Mouse (Mus musculus) brown adipose tissue, adult 24 weeks (tissue): ENCODE measurements at regions not wholly inside any gene's neighbourhood (a gene's known extent, or its start where the extent isn't known, plus 50 kb on each side); places are given as distances from the start of the nearest gene placed in this dataset.

Source experiments
- H3K27ac ChIP-seq: fragments of 200-500 bp; replicated peaks from 2 replicates; pipeline ENCODE4 v1.5.1; 2012; ENCODE audit warnings: low read depth, mild to moderate bottlenecking, low read length
- H3K4me1 ChIP-seq: fragments of 200-500 bp; 2 replicates; pipeline ENCODE4 v1.6.1; 2012; ENCODE audit warnings: low read length, mixed read lengths; ENCODE audit not compliant: control insufficient read depth, insufficient read depth, insufficient read length
- H3K4me3 ChIP-seq: fragments of 200-500 bp; 2 replicates; pipeline ENCODE4 v1.5.1; 2012; ENCODE audit warnings: low read depth, mild to moderate bottlenecking, low read length, moderate library complexity; ENCODE audit not compliant: insufficient read depth

DNA sequence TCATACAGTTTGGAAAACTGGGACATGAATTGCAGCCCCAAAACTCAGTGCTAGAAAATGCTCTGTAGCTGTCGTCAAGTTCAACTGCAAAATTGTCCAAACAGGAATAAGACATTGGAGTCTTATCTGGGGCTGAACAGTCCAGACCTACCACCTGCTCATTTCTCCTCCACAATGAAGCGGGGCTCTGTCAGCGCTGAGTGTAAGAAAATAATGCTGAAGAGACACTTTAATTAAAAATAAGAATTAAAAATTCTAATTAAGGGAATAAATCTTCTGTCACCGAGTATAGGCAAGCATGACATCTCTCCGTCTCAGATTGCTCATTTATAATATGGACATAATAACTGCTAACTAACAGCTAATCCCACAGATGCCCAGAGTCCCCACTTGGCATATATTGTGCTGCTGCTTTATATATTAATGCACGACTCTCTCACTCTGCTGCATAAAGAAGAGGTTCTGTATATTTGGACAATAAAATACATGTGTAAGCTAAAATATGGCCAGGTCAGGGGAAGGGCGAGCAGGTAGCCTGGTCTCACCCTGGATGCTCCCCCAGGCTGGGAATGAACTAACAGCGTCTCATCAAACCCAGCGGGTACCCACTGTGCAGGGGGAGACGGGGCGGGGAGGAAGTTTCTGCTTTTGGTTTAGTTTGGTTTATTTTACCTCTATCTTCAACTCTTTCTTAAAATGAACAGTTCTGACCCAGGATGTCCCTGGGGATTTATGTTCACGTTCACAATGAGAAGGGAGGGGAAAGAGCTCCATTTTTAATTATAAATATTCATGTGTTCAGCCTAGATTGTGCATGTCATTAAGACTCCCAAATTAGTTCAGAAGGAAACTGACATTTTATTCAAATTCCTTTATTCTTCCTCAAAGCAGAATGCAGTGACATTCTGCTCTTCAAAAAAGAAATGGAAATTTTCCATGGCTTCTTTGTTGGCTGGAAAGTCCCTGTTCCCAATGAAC is 544.9 kb downstream of the Pdcd6ip start:
- H3K27ac ChIP-seq = no peak overlapping the region
- H3K4me1 ChIP-seq = no peaks in the 10 kb centered on the region
- no peak overlapping the region for H3K4me3 ChIP-seq

DNA sequence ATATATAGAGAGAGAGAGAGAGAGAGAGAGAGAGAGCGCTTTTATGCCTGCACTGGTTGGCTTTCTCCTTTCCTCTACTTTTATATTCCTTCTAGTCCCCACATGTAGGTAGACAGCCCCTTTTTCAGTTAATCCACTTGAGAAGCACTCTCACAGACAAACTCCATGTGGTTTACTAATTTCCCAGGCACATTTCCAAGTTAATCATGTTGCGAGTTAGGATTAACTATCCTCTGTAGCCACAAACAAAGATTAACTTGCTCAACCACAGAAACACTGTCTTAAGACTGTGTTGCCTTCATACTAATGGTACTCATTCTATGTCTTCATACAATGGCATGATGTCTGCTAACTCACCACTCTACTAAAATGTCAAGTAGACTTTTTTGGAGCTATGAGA is 548.0 kb downstream of the Pdcd6ip start:
- H3K27ac ChIP-seq = no peak overlapping the region
- H3K4me1 ChIP-seq = no peaks in the 10 kb centered on the region
- H3K4me3 ChIP-seq = no peak overlapping the region

DNA sequence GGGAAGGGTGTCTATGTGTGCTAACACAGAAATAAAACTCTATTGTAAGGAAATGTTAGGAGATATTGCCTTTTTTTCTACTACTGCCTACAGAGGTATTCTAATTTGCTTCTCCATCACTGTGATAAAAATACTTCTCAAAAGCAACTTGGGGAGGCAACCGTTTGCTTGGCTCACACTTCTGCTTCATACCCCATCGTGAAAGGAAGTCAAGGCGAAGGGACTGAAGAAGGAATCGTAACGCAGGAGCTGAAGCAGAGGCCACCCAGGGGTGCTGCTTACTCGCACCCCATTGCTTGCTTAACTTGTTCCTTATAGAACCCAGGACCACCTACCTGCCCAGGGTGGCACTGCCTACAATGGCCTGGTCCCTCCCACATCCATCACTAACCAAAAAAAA is 550.0 kb downstream of the Pdcd6ip start:
- Histone ChIP-seq H3K4me3 (no peak overlapping the region), H3K27ac (no peak overlapping the region), H3K4me1 (no peaks in the 10 kb centered on the region)

DNA sequence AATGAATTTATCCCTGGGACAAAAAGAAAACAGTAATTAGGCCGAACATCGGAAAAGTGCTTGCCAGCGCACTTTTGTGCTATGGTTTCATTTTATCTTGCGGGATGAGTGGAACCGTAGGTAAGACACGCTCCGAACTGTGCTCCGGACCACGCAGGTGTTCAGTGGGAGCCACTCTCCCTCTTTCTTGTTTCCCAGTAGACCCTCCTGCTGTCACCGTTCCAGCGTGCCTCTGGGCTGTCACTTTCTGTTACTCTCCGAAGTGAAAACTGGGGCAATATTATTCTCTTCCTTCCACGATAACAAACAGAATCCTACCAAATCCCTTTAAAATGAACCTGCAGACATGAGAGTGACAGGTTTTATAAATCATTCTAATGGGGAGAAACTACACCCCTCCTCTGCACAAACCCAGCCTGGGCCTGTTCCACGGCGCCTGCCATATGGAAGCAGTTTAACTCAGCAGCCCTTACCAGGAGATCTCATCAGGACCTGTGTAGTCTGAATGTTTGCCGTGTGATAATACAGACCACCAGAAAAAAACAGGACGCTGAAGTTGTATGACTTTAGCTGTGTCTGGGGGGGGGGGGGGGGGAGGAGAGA is 550.5 kb downstream of the Pdcd6ip start:
- Histone ChIP-seq H3K4me1 (no peaks in the 10 kb centered on the region), H3K4me3 (no peak overlapping the region), H3K27ac (no peak overlapping the region)

DNA sequence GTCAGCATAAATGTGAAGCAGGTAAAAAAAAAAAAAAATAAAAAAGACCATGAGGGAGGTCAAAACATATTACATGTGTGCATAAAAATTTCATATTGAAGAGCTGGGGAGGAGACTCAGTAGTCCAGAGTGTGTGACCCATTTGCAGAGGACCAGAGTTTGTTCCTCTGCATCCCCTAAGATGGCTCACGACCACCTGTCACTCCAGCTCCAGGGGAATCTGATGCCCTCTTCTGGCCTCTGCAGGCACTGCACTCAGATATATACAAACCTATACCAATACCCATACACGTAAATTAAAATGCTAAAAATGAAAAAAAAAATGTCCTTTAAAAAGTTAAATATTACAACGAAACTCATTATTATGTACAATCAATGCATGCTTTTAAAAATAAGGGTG is 551.4 kb downstream of the Pdcd6ip start:
- no peaks in the 10 kb centered on the region for H3K4me1 ChIP-seq
- H3K27ac ChIP-seq = no peak overlapping the region
- no peak overlapping the region for H3K4me3 ChIP-seq

DNA sequence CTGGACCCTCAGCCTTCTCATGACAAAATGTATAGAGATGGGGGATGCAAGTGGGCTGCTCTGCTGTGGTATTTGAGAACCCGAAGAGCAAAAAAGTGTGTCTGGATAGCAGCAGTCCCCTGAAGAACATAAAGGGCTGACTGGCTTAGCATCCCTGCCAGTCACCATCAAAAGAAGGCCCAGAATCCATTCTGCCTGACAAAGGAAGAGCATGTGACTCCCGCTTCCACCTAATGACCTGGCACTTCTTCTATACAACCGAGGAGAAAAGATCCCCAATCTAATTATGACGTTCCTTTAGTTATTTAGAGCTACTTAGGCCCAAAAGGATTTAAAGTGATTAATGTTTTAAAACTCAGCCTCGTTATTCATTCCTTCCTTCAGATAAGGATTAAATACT is 559.0 kb downstream of the Pdcd6ip start:
- Histone ChIP-seq H3K4me3 (no peak overlapping the region), H3K27ac (no peak overlapping the region), H3K4me1 (no peaks in the 10 kb centered on the region)

DNA sequence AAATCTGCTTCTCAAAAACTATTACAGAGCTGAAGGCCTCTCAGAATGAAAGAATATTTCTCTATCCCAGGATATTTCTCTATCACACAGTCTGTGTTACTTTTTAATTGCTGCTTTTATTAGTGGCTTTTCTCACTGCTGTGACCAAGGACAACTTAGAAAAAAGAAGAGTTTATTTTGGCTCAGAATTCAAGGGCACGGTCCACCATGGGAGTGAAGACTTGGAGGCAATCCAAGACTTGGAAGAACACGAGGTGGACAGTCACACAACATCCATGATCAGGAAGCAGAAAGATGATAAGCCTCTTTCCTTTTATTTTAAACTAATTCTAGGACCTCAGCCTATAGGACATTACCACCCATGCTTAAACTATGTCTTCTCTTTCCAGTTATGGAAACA is 561.5 kb downstream of the Pdcd6ip start:
- H3K4me1 ChIP-seq = no peaks in the 10 kb centered on the region
- H3K4me3 ChIP-seq = no peak overlapping the region

DNA sequence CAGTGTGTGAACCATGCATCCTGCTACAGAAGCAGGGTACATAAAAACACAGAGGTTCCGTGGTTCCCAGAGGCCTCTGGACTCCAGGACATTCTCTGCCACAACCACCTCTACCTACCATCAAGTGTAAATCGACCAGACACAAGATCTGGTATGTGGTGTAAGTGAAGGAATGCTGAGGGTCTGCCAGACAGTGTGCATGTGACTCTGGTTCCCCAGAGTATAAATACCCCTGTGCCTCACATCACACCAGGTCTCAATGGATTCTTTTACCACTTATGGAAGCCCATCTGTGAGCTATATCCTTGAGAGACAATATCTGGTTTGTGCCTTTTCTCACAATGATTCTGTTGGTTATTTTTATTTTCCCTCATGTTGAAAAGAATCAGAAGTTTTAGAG is 563.0 kb downstream of the Pdcd6ip start:
- Histone ChIP-seq H3K4me3 (no peak overlapping the region), H3K27ac (no peak overlapping the region), H3K4me1 (no peaks in the 10 kb centered on the region)

More for the DNA sequence above, 561.5 kb downstream of the Pdcd6ip start:
- no peak overlapping the region for H3K27ac ChIP-seq

DNA sequence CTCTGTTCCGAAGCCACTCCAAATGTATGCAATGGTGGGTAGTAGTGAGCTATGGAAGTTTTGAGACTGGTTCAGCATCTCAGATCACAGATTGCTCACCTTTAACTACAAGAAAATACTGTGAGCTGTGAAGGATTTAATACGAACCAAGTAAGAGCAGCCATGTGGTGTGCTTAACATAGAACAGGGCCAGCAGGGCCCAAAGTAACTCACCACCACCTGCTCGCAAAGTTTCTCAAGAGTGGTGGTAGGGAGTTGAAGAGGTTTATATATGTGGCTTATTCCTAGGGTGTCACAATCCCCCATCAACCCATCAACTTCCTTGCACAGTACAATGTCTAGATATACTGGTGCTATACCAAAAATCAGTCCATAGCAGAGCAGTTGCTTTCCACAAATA is 573.4 kb downstream of the Pdcd6ip start:
- H3K4me3 ChIP-seq = no peak overlapping the region
- H3K27ac ChIP-seq = no peak overlapping the region
- no peaks in the 10 kb centered on the region for H3K4me1 ChIP-seq

DNA sequence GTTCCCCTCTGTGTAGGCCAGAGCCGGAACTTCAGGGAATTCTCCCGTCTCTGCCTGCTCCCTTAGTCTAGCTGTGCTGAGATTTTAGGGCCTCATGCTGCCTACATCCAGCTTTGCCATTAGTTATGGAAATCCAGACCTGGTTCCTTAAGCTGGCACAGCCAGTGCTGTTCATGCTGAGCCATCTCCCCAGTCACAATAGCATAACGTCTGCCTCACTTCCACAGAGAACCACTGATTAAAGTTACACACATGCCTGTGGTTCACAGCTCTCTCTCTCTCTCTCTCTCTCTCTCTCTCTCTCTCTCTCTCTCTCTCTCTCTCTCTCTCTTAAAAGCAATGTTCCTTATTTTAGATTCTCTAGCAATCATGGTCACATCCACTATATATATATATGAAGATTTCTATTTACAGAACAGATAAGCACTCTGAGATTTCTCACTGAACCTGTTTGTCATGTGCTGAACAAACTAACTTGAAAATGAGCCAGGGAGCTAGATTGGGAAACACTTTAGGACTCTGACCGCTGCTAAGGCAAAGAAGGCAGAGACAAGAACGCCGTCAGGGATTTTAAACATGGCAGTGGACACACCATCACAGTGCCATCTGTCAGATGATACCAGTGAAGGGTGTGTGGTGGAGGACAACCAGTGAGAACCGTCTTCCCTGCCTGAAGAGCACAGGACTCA is 584.9 kb downstream of the Pdcd6ip start:
- no peak overlapping the region for H3K27ac ChIP-seq
- H3K4me3 ChIP-seq = no peak overlapping the region
- no peaks in the 10 kb centered on the region for H3K4me1 ChIP-seq

DNA sequence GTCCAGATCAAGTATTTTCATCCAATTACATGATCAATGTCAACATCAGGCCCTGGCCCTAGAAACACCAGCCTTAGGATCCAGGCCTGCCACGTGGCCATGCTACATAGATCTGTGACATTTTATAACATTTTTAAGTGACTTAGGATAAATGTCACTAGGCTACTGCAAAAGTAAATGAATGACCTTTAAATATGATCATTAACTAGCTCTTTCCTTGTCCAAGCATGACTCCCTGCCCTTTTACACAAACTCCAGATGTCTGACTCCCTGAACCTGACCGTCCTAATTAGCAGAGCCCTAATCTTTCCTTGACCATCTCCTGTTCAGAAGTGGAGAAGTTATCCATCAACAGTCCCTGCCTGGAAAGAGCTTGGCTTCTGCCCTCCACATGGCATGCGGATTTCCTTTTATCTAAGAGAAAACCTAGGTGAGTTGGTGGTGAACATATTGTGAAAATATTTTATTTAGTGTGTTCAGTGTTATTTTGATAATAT is 585.8 kb downstream of the Pdcd6ip start:
- H3K4me3 ChIP-seq = no peak overlapping the region

DNA sequence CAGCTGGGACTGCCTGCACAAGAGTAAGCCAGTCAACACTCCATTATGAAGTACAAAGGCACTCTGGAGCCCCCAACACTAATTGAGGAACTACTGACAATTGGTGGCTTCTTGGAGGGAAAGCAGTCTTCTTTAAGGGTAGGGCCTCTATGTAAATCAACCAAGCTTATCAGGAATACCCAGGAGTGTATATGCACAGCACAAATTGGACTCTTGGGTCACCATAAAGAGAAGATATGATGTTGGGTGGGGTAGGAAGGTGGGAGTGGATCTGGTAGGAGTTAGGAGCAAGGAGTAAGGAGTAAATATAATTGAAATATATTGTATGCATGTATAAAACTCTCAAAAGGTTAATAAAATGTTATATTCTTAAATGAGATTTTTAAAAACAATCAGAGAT is 587.7 kb downstream of the Pdcd6ip start:
- no peak overlapping the region for H3K4me3 ChIP-seq
- H3K27ac ChIP-seq = no peak overlapping the region
- no peaks in the 10 kb centered on the region for H3K4me1 ChIP-seq

More for the DNA sequence above, 585.8 kb downstream of the Pdcd6ip start:
- no peaks in the 10 kb centered on the region for H3K4me1 ChIP-seq
- H3K27ac ChIP-seq = no peak overlapping the region

DNA sequence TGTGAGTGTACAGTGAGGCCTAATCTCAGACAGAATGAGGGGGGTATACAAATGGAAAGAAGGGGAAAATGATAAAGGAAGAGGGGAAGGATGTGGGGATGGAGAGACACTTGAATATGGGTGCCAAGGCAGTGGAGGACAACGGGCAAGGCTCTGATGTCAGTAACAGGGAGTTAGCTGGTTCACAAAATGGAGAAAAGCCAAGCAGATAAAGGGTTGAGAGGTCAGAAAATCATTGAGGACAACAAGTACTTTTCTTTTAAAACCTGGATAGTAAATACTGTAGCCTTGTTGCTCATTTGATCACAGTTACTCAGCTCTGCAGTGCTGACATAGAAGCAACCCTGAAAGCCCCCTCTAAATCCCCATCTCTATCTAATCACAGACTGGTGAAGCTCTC is 588.3 kb downstream of the Pdcd6ip start:
- no peak overlapping the region for H3K27ac ChIP-seq
- H3K4me1 ChIP-seq = no peaks in the 10 kb centered on the region
- no peak overlapping the region for H3K4me3 ChIP-seq

DNA sequence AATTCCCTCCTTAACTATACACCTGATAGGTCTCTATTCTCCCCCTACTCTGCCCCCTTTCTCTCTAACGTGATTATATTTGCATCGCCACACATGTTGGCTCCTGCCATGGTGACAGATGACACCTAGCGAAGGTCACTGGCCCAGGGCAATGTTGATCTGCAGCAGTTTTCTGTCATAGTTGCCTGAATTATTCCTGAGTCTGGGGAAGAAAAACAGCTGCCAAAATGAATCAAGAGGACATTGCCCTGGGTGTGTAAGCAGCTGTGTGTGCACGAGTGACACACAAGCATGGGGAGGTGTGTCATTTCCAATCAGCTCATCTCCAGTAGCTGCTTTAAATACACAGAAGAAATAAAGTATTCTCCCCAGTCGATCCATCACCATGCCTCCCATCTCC is 592.5 kb downstream of the Pdcd6ip start:
- Histone ChIP-seq H3K4me3 (no peak overlapping the region), H3K4me1 (no peaks in the 10 kb centered on the region), H3K27ac (no peak overlapping the region)

DNA sequence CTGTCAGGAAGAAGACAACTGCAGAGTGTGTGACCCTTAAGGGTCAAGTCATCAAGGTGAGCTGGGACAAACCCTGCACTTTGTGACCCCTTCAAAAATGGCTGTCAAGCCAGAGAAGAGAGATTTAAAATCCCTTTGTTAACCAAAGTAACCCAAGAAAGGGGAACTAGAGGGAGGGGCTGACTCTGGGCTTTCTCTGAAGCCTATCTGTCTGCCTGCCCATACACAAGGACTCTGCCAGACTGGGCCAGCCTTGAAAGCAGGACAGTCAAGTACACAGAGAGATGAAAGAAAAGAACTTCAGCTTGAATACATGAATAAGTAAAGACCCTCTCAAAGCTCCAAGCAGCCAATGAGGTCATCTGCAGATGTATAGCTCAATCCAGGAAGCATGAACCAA is 595.3 kb downstream of the Pdcd6ip start:
- Histone ChIP-seq H3K27ac (no peak overlapping the region), H3K4me3 (no peak overlapping the region), H3K4me1 (no peaks in the 10 kb centered on the region)
